Mouse (Mus musculus) heart, postnatal 4 days (tissue): ENCODE data around the gene Reg4. TPM values are rescaled to one million over a fixed set of nuclear protein-coding genes. Genes with fewer than 3 reads are reported as not detected.

Experiments used
- DNase-seq: peaks from one replicate; pipeline ENCODE4 v3.0.0; 2021
- total RNA-seq, 2 experiments: library from RNA; stranded (reverse); gene quantifications; 2 replicates each; pipeline ENCODE4 v1.2.3; 2021

Reg4 gene
- total RNA-seq, 2 experiments from 2014 or later = not detected

- DNase-seq = no peak
Observed at GRCm38 (mm10) chr3:98283205-98283604, 61.2 kb downstream of the Reg4 start.

Other genes with a start within 250 kb of the Reg4 start
- 10 to 100 TPM; 38.5 to 40.1 TPM for gene Notch2, start 208.6 kb upstream of the Reg4 start, total RNA-seq
- gene Adam30, start 61.5 kb upstream of the Reg4 start, total RNA-seq = under 1 TPM in 1 of 2 experiments, not detected in 1; 0.21 TPM
- 100 to 1,000 TPM; 203 to 271 TPM for gene Hmgcs2, start 58.3 kb downstream of the Reg4 start, total RNA-seq
- gene Phgdh, start 117.8 kb downstream of the Reg4 start, total RNA-seq = 10 to 100 TPM; 11.2 to 13.9 TPM
- 1 to 10 TPM; 9.4 to 9.8 TPM for gene Zfp697, start 160.3 kb downstream of the Reg4 start, total RNA-seq
- not detected for gene Gm4450, start 235.0 kb downstream of the Reg4 start, total RNA-seq